Mouse (Mus musculus) monocyte, adult 5-6 weeks (primary cell): ENCODE results near the gene Mark2. TPM values are rescaled to one million over a fixed set of nuclear protein-coding genes. Genes with fewer than 3 reads are reported as not detected.

Source experiments
- ATAC-seq: fragments of 153-309, 156-312 bp; replicated peaks from 2 replicates; pipeline ENCODE4 v1.8.0; 2017; ENCODE audit warnings: mild to moderate bottlenecking; ENCODE audit not compliant: low TSS enrichment, insufficient number of reproducible peaks, severe bottlenecking, poor library complexity, low FRiP score
- total RNA-seq: library from RNA; stranded (forward); fragments of 200-1000, 200-491, 200-594 nt; gene quantifications from 3 replicates; pipeline ENCODE4 v1.2.3, GENCODE M21; 2017

The Mark2 gene
- total RNA-seq, 1 experiment from 2014 or later = 41.5 TPM

DNA sequence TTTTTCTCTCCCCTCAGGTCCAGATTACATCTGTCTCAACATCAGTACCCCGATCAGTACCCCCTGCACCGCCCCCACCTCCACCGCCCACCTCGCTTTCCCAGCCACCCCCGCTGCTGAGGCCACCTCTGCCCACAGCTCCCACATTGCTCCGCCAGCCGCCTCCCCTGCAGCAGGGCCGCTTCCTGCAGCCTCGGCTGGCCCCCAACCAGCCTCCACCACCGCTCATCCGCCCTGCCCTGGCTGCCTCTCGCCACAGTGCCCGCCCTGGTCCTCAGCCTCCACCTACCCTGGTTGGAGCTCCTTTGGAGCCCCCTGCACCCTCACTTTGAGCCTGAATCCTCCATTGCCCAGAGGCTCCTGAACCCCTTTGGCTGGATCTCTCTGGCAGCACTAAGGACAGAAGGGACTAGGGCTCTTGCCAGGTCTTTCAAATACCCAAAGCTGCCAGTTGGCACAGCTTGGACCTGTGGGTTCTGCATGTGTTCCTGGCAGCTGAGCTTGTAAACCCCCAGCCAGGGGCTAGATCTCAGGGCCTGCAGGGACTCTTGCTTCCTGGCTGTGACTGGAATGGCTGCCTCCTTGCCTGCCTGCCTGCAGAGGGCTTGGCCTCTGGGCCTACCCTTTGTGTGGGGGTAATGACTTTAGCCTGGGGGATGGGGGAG lies 67.2 kb downstream of the Mark2 start:
- ATAC-seq = no peak

DNA sequence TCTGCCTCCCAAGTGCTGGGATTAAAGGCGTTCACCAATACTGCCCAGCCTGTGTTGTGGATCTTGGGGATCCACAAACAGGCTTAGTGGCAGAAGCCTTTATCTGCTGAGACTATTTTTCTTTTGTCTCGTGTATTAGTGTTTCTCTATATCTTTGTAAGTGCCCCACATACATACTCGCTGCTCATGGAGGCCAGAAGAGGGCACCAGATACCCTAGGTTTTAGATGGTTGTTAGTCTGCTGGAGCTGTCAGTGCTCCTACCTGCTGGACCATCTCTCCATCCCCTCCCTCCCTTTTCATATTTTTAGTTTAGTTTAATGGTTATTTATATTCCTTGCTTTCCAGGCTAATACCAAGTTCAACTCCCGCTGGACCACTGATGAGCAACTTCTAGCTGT lies 68.2 kb downstream of the Mark2 start:
- ATAC-seq = no peak

DNA sequence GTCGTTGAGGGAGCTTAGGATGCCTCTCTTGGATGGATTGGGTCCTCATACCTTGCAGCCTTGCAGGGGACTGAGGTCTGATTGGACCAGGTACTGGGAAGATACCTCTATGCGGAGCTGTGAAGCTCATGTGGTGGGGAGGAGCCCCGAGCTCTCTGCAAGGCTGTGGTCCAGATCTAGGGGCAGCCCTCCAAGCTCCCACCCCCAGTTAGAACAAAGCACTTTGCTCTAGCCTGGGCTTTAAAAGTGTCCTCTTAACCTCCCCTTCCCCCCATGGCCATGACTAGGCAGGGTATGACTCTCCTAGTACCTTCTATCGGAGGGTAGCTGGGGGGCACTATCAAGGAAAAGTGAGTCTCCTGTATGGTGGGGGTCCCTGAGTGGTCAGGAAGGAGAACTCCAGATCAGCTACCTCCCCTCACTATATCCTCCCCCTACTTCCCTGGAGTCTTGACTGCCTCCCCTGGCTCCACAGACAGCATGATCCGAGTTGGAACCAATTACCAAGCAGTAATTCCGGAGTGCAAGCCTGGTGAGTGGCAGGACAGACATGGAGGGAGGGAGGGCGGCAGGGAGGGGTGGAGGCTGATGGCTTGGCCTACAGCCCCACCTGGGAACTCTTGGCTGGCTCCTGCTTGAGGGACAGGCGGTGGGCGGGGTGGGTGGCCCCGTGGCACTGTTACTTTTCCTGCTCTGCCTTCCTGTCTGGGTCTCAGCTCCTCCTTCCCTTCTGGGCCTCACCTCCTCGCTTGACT lies 72.2 kb downstream of the Mark2 start:
- no peak for ATAC-seq

DNA sequence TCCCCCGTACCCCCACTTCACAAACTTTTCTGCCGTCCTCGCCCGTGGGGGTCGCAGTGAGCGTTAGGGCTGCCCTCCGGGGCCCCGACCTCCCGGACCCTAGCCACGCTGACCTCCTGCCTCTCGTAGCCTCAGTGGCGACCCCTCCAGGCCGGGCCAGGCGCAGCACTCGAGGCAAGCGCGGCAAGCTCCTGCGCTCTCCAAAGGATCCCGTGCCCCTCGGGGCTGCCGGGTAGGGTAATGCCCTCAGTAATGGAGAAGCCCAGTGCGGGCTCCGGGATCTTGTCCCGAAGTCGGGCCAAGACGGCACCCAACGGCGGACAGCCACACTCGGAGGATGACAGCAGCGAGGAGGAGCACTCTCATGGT lies 73.0 kb downstream of the Mark2 start:
- ATAC-seq = no peak

DNA sequence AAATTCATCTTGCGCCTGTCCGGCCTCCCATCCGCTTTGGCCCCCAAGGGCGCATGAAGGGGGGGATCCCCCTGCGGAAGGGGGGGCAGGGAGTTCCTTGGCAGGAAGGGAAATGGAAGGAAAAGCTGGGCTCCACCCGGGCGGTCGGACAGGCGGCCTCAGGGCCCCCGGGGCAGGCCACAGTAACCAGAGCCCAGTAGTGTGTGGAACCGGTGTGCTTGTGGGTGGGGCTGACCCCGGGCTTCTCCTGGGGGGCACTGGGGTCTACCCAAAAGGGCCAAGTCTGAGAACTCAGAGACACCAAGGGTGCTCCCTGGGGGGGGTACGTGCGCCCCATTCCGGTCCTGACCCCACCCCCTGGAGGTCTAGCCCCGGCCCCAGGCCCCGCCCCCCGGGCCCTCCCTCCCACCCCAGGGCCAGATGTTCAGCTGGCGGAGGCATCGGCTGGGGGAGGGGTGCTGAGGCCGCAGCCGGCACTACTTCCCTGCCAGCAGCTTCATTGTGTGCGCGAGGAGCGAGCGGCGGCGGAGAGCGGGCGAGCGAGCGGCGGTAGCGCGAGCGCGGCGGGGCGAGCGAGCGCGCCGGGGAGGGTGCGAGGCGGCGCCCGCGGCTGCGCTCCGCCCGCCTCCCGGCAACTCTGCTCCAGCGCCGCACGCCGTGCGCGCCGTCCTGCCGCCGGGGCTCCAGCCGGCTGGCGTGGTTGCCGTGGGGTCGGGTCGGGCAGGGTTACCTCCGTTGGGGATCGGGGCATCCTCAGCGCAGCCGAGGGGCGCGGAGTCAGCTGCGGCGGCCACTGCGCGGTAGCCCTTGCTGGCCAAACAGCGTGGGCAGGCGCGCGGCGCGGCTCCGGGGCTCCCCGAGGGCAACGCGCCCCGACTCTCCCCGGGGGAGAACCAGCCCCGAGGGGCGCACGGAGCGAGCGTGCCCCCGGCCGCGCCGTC lies 73.6 kb downstream of the Mark2 start:
- ATAC-seq = peak; percentile 28; the same call in 1 of the 2 replicates

DNA sequence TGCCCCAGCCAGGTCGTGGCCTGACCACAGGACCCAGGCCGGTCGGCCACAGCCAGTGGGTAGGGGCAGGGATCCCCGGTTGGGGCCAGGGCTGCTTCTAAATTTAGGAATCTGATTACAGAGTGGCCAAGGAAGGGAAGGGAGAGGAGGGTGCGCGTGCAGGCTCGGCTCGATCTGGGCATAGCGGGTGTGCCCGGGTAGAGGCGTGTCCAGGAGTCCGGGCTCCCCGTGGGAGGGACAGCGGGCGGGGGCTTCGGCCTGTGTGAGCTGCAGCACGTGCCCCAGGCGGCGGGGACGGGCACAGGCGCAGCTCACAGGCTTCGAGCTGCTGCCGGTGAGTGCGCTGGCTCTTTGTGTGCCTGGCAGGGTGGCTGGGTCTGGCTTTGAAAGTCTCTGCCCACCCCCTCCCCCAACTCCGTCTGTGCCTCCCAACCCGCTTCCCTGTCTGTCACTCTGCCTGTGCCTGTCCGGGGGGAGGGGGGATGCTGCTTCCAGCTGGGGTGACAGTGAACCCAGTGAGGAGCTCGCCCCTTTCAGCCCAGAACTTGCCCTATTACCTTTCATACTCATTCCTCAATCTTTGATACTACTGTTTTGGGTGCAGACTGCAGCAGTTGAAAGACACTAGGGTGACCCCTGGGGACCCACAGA lies 74.4 kb downstream of the Mark2 start, which contains the start of gene Rcor2:
Rcor2 (plus strand) TSS at position 235 of the 651 bp plus-strand sequence.
- ATAC-seq = no peak

DNA sequence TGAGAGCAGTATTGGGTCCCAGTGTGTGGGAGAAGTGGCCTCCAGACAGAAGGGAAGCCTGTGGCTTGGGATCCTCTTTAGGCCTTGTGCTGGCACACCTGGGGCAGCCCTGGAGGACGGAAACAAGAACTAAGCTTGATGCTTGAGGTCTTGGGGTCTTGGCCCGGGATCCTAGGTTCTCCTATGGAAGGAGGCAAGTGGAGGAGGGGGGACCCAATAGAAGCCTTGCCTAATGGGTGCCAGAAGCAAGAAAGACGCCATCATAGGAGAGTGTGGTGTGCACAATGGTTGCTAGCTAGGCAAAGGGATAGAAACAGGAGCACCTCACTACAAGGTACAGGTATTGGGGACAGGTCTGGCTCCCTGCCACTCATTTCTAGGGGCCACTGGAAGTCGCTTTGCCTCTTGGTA lies 75.2 kb downstream of the Mark2 start:
- ATAC-seq = no peak

DNA sequence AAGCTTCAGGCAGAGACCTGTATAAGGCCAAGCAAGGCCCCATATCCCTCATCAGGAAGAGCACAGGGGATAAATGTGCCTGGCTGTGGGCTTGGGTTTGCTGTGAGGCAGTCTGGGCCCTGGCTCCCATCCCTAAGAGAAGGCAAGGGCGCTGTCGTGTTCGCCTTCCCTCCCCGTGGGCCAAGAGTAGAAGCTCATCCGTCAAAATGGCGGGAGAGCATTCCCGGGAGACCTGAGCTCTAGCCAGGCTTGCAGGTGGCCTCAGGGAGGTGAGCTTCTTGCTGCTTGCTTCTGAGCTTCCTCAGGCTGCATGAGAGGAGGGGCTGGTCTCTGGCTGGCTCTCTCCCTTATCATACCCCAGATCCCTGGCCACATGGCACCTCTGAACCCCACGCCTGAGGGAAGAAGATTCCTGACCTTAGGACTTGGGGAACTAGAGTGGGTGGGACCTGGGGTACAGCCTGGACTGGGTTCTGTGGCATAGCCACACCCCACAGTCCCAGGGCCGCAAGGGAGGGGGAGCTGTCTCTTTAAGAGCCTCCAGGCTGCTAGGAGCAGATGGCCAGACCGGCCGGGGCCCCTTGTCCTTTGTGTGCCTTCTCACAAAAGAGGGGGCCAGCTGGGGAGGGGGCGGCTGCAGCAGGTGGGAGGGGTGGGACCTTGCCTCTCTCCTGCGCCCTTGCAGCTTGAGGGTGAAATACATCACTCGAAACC lies 76.0 kb downstream of the Mark2 start:
- no peak for ATAC-seq

DNA sequence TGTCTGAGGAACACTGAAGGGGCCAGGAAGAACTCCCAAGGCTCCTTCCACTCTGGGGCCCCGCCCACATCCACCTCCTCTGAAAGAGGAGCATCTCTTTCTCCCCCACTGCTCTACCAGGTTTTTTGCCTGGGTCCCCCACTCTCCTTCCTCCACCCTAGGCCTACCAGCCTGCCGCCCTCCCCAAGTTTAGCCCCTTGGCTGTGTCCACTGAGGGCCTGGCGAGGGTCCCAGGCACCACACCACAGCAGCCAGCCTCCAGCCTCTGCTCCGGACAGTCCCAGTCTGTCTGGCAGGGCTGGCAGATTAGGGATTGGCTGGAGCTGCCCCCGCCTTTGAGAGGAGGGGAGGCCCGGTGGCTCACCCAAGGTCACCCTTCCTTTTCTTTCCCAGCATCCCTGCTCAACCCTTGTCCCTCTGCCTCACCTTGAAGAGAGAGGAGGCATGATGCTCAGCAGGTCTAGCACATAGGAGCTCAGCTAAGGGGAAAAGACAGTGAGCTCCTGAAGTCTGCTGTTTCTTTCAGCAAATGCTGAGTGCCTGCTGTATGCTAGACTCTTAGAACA lies 76.8 kb downstream of the Mark2 start:
- ATAC-seq = no peak

DNA sequence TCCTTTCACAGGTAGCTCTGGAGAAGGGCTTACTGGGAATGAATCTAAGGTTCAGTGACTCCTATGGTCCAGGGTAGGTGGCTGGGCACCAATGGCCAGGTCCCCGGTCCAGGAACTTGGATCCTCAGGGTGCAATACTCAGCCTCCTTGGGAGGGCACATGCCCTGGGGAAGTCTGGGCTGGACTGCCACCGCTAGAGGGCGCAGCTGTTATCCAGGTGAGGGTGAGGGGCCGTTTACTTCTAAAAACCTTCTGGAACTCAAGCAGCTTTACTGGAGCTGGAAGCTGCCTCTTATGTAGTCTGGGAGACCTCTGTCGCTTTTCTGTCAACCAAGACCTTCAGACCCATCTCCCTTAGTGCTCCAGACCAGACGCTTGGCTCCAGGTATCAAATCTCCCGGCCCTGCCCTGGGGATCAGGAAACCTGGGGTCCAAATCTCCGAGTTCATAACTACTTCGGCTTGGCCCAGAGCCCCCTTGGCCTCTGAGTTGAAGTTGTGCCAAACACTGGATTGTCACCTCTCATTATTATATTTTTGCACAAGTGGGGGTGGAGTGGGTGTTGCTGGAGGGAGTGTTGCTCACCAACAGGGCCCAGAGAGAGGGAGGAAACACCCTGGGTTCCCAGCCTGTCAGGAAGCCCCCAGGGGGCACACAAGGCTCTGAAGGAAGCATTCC lies 77.4 kb downstream of the Mark2 start:
- ATAC-seq = 0 out of 2 replicates have a peak, but pooled peaks have one; percentile 38

DNA sequence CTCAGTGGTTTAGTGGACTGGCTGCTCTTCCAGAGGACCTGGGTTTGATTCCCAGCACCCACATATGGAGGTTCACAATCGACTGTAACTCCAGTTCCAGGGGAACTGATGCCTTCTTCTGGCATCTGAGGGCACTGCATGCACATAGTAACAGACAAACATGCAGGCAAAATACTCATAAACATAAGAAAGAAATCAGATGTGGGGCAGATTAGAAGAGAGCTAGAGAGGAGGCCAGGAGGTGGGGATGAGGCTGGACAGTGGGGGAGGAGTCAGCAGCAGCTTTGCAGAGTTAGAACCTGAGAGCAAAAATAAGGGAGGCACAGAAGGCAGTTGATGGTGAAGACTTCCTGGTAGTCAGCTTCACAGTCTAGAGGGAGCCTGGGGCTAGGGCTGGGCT lies 79.1 kb downstream of the Mark2 start:
- ATAC-seq = no peak

DNA sequence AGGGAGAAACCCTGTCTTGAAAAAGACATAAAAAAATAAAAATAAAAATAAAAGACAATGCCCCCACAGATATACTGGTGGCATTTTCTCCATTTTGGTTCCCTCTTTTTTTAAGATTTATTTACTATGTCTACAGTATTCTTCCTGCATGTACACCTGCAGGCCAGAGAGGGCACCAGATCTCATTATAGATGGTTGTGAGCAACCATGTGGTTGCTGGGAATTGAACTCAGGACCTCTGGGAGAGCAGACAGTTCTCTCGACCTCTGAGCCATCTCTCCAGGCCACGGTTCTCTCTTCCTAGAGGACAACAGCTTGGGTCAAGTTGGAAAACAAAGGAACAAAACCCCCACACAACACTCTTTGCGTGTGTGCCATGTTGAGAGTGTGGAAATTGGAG lies 79.7 kb downstream of the Mark2 start:
- ATAC-seq = no peak

DNA sequence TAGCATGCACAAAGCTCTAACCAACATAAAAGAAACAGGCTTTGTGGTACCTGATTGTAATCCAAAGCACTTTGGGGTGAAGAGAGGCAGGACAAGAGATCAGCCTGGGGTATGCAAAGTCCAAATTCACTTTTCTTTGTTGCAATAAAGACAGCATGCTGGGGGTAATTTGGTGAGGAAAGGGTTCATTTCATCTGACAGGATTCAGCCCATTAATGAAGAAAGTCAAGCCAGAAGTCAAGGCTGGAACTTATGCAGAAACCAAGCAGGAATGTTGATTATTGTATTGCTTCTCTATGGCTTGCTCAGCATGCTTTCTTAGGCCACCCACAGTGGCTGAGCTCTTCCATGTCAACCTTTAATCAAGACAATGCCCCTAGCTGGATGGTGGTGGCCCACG lies 80.2 kb downstream of the Mark2 start:
- ATAC-seq = no peak

DNA sequence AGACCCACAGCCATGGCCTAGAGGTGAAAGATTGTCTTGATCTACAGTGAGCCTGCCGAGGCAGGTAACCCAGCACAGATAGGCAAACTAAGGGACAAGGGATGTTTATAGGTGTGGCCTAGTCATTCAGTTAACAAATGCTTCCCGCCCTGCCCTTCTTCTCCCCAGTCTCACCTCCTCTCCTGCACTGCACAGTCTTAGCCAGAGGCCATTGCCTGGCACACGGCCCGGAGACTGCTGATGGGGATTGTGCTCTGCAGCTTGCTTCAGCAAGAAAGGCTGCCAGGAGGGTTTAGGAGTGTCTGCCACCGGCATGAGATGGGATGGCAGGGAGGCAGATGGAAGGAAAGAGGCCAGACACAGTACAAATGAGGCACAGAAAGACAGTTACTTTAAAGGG lies 83.8 kb downstream of the Mark2 start:
- no peak for ATAC-seq

DNA sequence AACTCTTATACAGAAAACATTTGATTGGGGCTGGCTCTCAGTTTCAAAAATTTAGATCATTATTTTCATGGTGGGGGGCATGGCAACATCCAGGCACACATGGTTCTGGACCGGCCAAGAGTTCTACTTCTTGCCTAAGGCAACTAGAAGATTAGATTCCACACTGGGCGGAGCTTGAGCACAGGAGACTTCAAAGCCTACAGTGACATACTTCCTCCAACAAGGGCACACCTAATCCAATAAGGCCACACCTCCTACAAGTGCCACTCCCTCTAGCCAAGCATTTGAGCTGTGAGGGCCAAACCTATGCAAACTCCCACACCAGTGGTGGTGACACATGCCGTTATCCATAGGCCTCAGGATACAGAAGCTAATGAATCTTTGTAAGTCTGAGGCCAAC lies 95.6 kb downstream of the Mark2 start:
- no peak for ATAC-seq

DNA sequence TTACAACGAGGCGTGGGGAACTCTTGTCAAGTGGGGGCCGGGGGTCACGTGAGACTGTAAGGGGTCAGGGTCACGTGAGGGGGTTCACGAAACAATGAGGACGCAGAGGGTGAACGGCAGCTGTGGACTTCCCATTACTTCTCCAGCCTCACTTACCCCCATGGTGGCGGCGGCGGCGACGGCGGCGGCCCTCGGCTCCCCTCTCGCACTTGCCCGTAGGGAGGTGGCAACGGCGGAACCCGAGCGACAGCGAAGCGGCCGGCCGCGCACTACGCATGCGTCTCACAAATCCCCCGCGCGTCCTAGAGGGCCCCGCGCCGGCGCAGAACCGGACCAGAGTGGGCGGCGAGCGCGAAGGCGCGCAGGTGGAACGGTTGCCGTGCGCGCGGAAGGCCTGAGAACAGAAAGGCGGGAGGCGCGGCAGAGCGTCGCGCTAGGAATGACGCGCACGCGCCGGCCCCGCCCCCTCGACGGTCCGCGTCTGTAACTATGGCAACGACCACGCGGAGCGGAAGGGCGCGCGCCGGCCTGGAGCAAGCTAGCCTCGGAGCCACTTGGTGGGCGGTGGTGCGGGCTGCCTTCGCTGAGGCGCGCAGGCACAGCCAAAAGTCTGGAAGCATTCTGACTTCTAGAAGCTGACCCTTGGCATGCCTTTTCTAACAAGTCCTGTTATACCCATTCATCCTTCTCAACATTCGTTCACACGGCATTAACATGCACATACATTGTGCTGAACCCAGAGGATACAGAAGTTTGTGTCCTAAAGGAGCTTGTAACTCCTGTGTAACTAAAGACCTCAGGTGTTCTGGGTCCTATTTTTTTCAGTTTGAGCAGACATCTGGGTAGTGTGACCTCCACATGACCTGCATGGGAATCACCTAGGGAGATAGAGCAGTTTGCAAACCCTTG lies 100.6 kb downstream of the Mark2 start, which contains the start of gene Naa40:
Naa40 (minus strand) TSS at position 402 of the 909 bp plus-strand sequence.
- peak; percentile 88 for ATAC-seq
